Mouse (Mus musculus): Measurements from ENCODE around the gene Prmt3.

DNA sequence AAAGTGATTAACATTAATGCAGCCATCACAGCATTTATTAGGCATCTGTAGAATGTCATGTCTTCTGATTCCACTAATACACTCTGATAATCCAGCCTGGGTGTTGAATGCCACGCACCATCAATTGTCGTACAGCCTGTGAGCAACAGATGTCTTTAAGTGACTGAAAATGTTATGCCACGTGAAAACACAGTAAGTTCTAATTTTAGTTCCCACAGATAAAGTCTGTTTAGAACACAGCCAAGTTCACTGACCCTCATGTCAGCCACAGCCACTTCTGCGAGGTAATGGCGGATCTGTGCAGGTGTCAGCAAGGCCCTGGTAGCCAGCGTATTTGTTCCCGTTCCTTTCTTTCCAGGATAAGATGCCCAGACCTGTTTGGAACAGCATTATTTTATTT, 12.0 kb upstream of the Prmt3 start:
- TF ChIP-seq EP300 (IDR thresholded peaks at IDR 0.05; ENCODE audit: low read depth) (no peak), CTCF (IDR thresholded peaks at IDR 0.05; ENCODE audit: low read depth) (no peak)
